22 mouse cellular contexts compared by ENCODE assay signal in genomic region chr1:37337273-37337672, GRCm38 (mm10). TPM values are rescaled to one million over a fixed set of nuclear protein-coding genes. Genes with fewer than 3 reads are reported as not detected.
DNase-seq lines count a peak whose midpoint lies in the region; ATAC-seq lines count a peak whose summit lies in the region.
"Had no signal": no experiment of that assay in that cellular context is flagged by ENCODE, and none has a peak within 500 bp of the region (broad histone marks: within the 10 kb centered on the region; RNA-seq: fewer than 3 reads in every experiment).

No protein-coding gene starts in this region.

- no peak overlapping the region for H3K9ac ChIP-seq in lung, embryonic 16.5 days (ENCODE audit: low read length)
- H3K9ac ChIP-seq: embryonic facial prominence, embryonic 15.5 days; heart, embryonic 12.5 days; hindbrain, embryonic 14.5 days had no signal

- ATAC-seq in lung, embryonic 16.5 days (ENCODE audit: low read depth) = 0 out of 2 replicates have a peak, but pooled peaks have one; percentile 36
- ATAC-seq: activated CD4-positive, CD25-positive, alpha-beta regulatory T cell, adult 4 months; forebrain, embryonic 14.5 days; intestine, embryonic 16.5 days; Patski had no signal

- no peak overlapping the region for H3K4me2 ChIP-seq in lung, embryonic 16.5 days (ENCODE audit: low read depth, low read length)
- H3K4me2 ChIP-seq: embryonic facial prominence, embryonic 15.5 days; heart, embryonic 12.5 days; hindbrain, embryonic 14.5 days had no signal

- no peak overlapping the region for H3K4me3 ChIP-seq in lung, embryonic 16.5 days (ENCODE audit: low read length)
- H3K4me3 ChIP-seq: embryonic facial prominence, embryonic 15.5 days; erythroblast, embryonic 14.5 days; forebrain, embryonic 10.5 days; gastrocnemius, adult 2 months; heart, embryonic 12.5 days; hindbrain, embryonic 10.5 days had no signal

- H3K36me3 ChIP-seq in lung, embryonic 16.5 days (ENCODE audit: control insufficient read depth, insufficient read depth, low read length) = no peaks in the 10 kb centered on the region
- H3K36me3 ChIP-seq: embryonic facial prominence, embryonic 15.5 days; forebrain, embryonic 10.5 days; heart, embryonic 12.5 days; hindbrain, embryonic 10.5 days had no signal

- no peaks in the 10 kb centered on the region for H3K9me3 ChIP-seq in lung, embryonic 16.5 days (ENCODE audit: control insufficient read depth, low read length)
- H3K9me3 ChIP-seq: embryonic facial prominence, embryonic 15.5 days; forebrain, embryonic 10.5 days; heart, embryonic 12.5 days; hindbrain, embryonic 10.5 days had no signal

- DNase-seq in cerebellum, adult 11-12 months = peak; percentile 70
- no peak for DNase-seq in cerebellum, postnatal 4 days (ENCODE audit: low spot score in 2 of 2)
- DNase-seq in lung, adult 18-20 months = no peak
- peak; percentile 56 for DNase-seq in cerebellum, adult 8-10 months
- peak; percentile 65 to 69 for DNase-seq in cerebellum, postnatal 25 days
- DNase-seq in kidney, postnatal 14 days = no peak
- DNase-seq in right cerebral cortex, adult 18-20 months = no peak
- DNase-seq: adrenal gland, postnatal 14 days; embryo, embryonic 11 days; gastrocnemius, adult 2 months; gastrocnemius, postnatal 25 days had no signal

- WGBS in lung, embryonic 16.5 days = 44% methylated on average over 9 of the region's 9 CpGs

- no peaks in the 10 kb centered on the region for H3K27me3 ChIP-seq in lung, embryonic 16.5 days (ENCODE audit: control insufficient read depth, insufficient read depth, low read depth, low read length)
- H3K27me3 ChIP-seq: embryonic facial prominence, embryonic 15.5 days; heart, embryonic 12.5 days; Patski had no signal

- H3K27ac ChIP-seq in lung, embryonic 16.5 days (ENCODE audit: low read length) = peak overlapping the region; percentile 9; the same call in 1 of the 2 replicates
- H3K27ac ChIP-seq: embryonic facial prominence, embryonic 15.5 days; forebrain, embryonic 10.5 days; gastrocnemius, adult 2 months; hindbrain, embryonic 10.5 days; hindbrain, embryonic 14.5 days had no signal

- H3K4me1 ChIP-seq in lung, embryonic 16.5 days (replicated peaks; ENCODE audit: control insufficient read depth, insufficient read depth, low read length) = peaks cover 15% of the 10 kb centered on the region

RNA-seq across cellular contexts. Expression of gene Inpp4a, which starts 37.6 kb away (rescaled TPM):
- polyA plus RNA-seq in lung, embryonic 16.5 days (2015; fragmentation: Nextera tagmentation; extraction: Ambion mirVana) = 13.3 and 13.9 TPM in 2 replicates

Comparison
In these comparisons a context has a peak if more than half of its experiments do, and no peak if none do; other contexts are left out.
1. DNase-seq: peak in cerebellum, adult 11-12 months (single experiment), cerebellum, adult 8-10 months (single experiment) and cerebellum, postnatal 25 days (2 of 2); none in cerebellum, postnatal 4 days (0 of 2), lung, adult 18-20 months (0 of 2), kidney, postnatal 14 days (single experiment) and right cerebral cortex, adult 18-20 months (single experiment).